Mouse (Mus musculus): ENCODE data around the gene Fxr1.

DNA sequence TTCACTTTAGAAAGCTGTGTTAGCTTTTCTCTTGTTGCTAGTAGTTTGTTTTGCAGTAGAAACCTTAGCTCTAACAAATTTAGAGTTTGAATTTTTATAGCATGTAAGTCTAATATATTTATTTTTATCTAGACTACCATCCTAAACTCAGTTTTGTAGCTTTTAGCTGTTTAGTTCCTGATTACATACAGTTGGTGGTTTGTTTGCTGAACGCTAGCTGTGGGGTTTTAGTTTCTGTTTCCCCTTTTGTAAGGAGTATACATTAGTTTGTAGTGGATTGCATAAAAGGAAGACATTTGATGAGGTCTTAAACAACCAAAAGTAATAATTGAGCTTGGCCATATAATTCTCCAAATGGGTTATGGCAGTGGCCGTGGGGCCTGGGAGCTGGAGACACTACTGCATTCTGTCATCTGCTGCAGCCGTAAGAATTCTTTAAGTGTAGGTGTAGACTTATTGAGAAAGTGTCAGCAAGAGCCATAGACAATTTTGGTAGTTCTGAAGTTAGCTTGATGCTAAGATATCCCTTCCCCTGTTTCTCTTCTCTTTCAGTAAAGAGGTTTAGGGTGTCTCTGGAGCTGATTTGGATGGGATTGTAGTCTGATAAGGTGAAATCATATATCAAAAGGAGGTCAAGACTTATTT is 14.1 kb downstream of the Fxr1 start:
- no peak for TF ChIP-seq CTCF (IDR thresholded peaks at IDR 0.05; ENCODE audit: extremely low read depth, insufficient read depth, low read length)
- TF ChIP-seq POLR2A (IDR thresholded peaks at IDR 0.05; ENCODE audit: extremely low read depth, insufficient read depth, low read length), result no peak
